Mouse (Mus musculus) limb, embryonic 11.5 days (tissue): ENCODE data around the gene Prpsap1. TPM values are rescaled to one million over a fixed set of nuclear protein-coding genes. Genes with fewer than 3 reads are reported as not detected.
"Not testable (repeated sequence)": the region's sequence is repeated elsewhere in the genome, so short reads cannot be mapped to it uniquely, and the experiment has no call there.

Experiments
- ATAC-seq: fragments of 200-750 bp; cut with Nextera tagmentation; 2 replicates; pipeline ENCODE4 v1.8.0; 2017; ENCODE audit warnings: low read depth; ENCODE audit not compliant: insufficient number of reproducible peaks, low FRiP score, low TSS enrichment
- DNase-seq: peaks from one replicate; pipeline ENCODE4 v3.0.0-alpha.2; 2015; ENCODE audit warnings: low spot score
- H3K27ac ChIP-seq: fragments of 300-500 bp; sonication (generic); replicated peaks from 2 replicates; pipeline ENCODE4 v1.5.1; 2014; ENCODE audit warnings: low read depth, mild to moderate bottlenecking, low read length
- H3K27me3 ChIP-seq: fragments of 300-500 bp; sonication (generic); 2 replicates; pipeline ENCODE4 v1.6.1; 2014; ENCODE audit warnings: mild to moderate bottlenecking, low read length, mixed read lengths; ENCODE audit not compliant: control insufficient read depth, insufficient read depth
- H3K36me3 ChIP-seq: fragments of 300-500 bp; sonication (generic); 2 replicates; pipeline ENCODE4 v1.6.1; 2014; ENCODE audit warnings: mild to moderate bottlenecking, low read length, moderate library complexity, mixed read lengths; ENCODE audit not compliant: control insufficient read depth, insufficient read depth
- H3K4me1 ChIP-seq: fragments of 300-500 bp; sonication (generic); 2 replicates; pipeline ENCODE4 v1.6.1; 2014; ENCODE audit warnings: low read length, mixed read lengths; ENCODE audit not compliant: control insufficient read depth, insufficient read depth
- H3K4me2 ChIP-seq: fragments of 300-500 bp; sonication (generic); 2 replicates; pipeline ENCODE4 v1.6.1; 2014; ENCODE audit warnings: low read depth, mild to moderate bottlenecking, moderate library complexity; ENCODE audit not compliant: severe bottlenecking
- H3K4me3 ChIP-seq: fragments of 300-500 bp; sonication (generic); 2 replicates; pipeline ENCODE4 v1.5.1; 2014; ENCODE audit warnings: low read depth, low read length
- H3K9ac ChIP-seq: fragments of 300-500 bp; sonication (generic); 2 replicates; pipeline ENCODE4 v1.6.1; 2014; ENCODE audit warnings: mild to moderate bottlenecking, low read length
- H3K9me3 ChIP-seq: fragments of 300-500 bp; sonication (generic); 2 replicates; pipeline ENCODE4 v1.6.1; 2016; ENCODE audit warnings: low read length; ENCODE audit not compliant: control insufficient read depth
- WGBS: fragments of 180-500 bp; shearing (Covaris S2); extraction: QIAGEN DNeasy Blood & Tissue Kit; methylation state at CpG from one replicate; pipeline ENCODE4 v1.1.7; 2014; 5-methylcytosine and 5-hydroxymethylcytosine counted together
- polyA plus RNA-seq: library from polyadenylated mRNA; unstranded; fragments of >200 nt; fragmentation: Nextera tagmentation; extraction: Ambion mirVana; gene quantifications from 2 replicates; pipeline ENCODE4 v1.2.1, GENCODE M21; 2014

Prpsap1 gene
- polyA plus RNA-seq, 1 experiment from 2014 or later = 183 TPM

DNA sequence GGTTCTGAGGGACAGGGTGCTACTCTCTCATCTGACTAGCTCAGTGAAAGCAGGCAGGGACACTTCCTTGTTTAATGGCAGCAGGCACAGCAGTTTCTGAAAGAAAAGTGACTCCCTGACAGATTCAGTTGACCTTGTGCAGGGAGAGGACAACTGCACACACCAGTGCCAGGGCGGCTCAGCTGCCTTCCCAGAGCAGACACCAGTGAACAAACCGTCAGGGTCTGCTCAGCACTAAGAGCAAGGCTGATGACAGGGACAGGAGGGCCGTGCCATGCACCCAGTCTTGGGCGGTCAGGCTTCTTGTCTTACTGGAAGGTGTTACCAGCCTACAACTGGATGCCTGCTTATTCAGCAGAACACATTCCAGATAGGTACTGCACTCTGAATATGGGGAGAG, 23.1 kb downstream of the Prpsap1 start:
- 87% methylated on average over 4 of the region's 4 CpGs for WGBS
- H3K4me1 ChIP-seq = no peaks in the 10 kb centered on the region
- H3K9ac ChIP-seq = no peak overlapping the region
- no peak overlapping the region for H3K4me3 ChIP-seq
- peaks cover 31% of the 10 kb centered on the region for H3K36me3 ChIP-seq
- H3K4me2 ChIP-seq = no peak overlapping the region
- no peak overlapping the region for H3K27ac ChIP-seq
- no peaks in the 10 kb centered on the region for H3K27me3 ChIP-seq
- DNase-seq (no peak), ATAC-seq (no peak)
- no peaks in the 10 kb centered on the region for H3K9me3 ChIP-seq

DNA sequence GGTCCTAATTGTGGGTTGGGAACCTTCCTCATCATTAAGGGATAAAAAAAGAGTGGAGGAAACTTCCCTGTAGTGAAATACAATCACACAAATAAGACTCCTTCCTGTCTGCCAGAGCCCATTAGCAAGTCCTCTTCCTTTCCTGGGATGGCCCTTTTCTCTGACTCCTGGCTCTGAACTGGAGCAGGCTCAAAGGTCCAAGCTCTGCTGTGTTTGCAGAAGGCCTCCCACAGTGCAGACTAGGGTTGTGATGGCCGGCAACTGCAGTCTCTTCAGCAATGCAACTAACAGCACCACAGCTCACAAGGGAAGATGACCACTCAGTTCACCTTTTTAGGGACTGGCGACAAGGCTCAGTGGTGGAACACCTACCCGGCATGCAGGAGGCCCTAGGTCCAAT, 23.8 kb downstream of the Prpsap1 start:
- Histone ChIP-seq H3K27ac (no peak overlapping the region), H3K9ac (no peak overlapping the region), H3K27me3 (no peaks in the 10 kb centered on the region), H3K4me1 (no peaks in the 10 kb centered on the region), H3K4me2 (no peak overlapping the region), H3K4me3 (no peak overlapping the region), H3K36me3 (peaks cover 31% of the 10 kb centered on the region), H3K9me3 (no peaks in the 10 kb centered on the region)
- WGBS = 87% methylated on average over 3 of the region's 3 CpGs
- no peak for DNase-seq
- no peak for ATAC-seq

DNA sequence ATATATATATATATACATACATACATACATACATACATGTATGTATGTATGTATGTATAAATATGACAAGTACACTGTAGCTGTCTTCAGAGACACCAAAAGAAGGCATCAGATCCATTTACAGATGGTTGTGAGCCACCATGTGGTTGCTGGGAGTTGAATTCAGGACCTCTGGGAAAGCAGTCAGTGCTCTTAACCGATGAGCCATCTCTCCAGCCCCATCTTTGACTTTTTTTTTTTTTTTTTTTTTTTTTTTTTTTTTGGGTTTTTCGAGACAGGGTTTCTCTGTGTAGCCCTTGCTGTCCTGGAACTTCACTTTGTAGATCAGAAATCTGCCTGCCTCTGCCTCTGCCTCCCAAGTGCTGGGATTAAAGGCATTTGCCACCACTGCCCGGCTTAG, 25.7 kb downstream of the Prpsap1 start:
- not testable (repeated sequence) for ATAC-seq, DNase-seq, H3K4me3 ChIP-seq, H3K27ac ChIP-seq, H3K27me3 ChIP-seq, H3K9me3 ChIP-seq, H3K9ac ChIP-seq, H3K4me2 ChIP-seq, H3K4me1 ChIP-seq
- peaks cover 24% of the 10 kb centered on the region for H3K36me3 ChIP-seq
- 76% methylated on average over 3 of the region's 3 CpGs for WGBS

DNA sequence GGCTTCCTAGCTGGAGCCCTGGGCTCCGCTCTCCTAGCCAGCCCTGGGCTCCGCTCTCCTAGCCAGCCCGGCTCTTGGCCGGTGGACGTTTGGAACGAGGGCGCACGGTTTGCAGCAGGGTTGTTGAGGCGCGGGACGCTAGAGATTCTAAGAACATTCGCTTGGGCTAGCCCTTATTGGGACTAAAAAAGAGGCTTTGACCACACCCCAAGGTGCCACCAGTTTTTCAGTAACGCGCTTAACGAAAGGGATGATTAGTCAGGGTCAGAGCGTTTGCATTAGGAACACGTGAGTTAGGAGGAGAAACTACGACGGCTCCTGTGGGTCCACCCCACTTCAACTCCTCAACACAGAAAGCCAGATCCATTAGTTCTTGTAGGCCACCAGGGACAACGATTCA, 27.9 kb downstream of the Prpsap1 start, which contains the start of gene Qrich2:
Qrich2 (minus strand) TSS at position 101 of the 400 bp plus-strand sequence.
- H3K36me3 ChIP-seq = peaks cover 11% of the 10 kb centered on the region
- no peak within 1 kb of the TSS for H3K27ac ChIP-seq
- H3K4me3 ChIP-seq = no peak within 1 kb of the TSS
- no peak within 1 kb of the TSS for H3K4me2 ChIP-seq
- 65% methylated on average over 20 of the region's 20 CpGs for WGBS
- H3K9ac ChIP-seq = no peak within 1 kb of the TSS
- ATAC-seq (no peak), DNase-seq (no peak)
- no peaks in the 10 kb centered on the region for H3K27me3 ChIP-seq
- no peaks in the 10 kb centered on the region for H3K9me3 ChIP-seq
- H3K4me1 ChIP-seq = 0 out of 2 replicates have a peak, but pooled peaks cover 4% of the 10 kb centered on the region

DNA sequence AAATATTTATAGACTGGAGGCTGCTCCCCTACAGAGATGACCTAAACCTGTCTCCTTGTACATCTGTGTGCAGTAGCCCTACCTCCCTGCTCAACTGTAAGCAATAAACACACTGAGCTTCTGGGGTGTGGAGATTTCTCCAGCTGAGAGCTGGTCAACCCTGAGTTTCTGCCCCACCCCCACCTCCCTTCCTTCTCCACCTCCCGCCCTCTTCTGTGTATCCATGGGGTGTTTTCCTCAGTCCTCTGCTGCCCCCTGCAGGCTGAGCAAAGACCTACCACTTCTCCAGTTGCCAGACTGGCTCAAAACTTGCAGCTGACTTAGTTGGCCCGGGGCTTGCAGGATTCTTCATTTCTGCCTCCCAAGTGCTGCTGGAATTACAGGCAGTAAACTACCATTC, 30.2 kb downstream of the Prpsap1 start:
- 7% methylated on average over 2 of the region's 2 CpGs for WGBS
- ATAC-seq = no peak
- no peak overlapping the region for H3K27ac ChIP-seq

DNA sequence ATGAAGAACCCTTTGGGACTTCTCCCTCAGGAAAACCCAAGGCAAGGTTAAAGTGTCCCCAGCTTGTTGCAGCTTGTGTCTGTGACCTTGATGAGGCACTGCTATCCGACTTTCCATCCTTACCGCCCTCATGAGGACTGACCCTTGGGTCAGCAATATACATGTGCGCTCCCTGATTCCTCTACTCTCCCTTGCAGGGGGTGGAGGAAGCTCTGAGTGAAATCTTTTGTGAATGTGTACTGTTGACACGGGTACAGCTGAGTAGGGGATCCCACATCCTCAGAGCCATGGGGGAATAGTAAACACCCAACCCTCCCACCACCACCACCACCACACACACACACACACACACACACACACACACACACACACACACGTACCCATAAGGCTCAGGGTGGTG, 30.7 kb downstream of the Prpsap1 start:
- no peaks in the 10 kb centered on the region for H3K27me3 ChIP-seq
- H3K4me3 ChIP-seq = no peak overlapping the region
- DNase-seq (no peak), ATAC-seq (no peak)
- WGBS = 75% methylated on average over 5 of the region's 5 CpGs
- H3K9me3 ChIP-seq = no peaks in the 10 kb centered on the region
- no peak overlapping the region for H3K9ac ChIP-seq
- no peak overlapping the region for H3K27ac ChIP-seq
- 0 out of 2 replicates have a peak, but pooled peaks cover 4% of the 10 kb centered on the region for H3K4me1 ChIP-seq
- H3K36me3 ChIP-seq = no peaks in the 10 kb centered on the region
- H3K4me2 ChIP-seq = no peak overlapping the region

More for the DNA sequence above, 30.2 kb downstream of the Prpsap1 start:
- DNase-seq = peak; percentile 94
- H3K4me2 ChIP-seq = no peak overlapping the region
- no peaks in the 10 kb centered on the region for H3K36me3 ChIP-seq
- no peak overlapping the region for H3K9ac ChIP-seq
- H3K4me3 ChIP-seq = no peak overlapping the region
- 0 out of 2 replicates have a peak, but pooled peaks cover 4% of the 10 kb centered on the region for H3K4me1 ChIP-seq
- no peaks in the 10 kb centered on the region for H3K9me3 ChIP-seq
- H3K27me3 ChIP-seq = no peaks in the 10 kb centered on the region

DNA sequence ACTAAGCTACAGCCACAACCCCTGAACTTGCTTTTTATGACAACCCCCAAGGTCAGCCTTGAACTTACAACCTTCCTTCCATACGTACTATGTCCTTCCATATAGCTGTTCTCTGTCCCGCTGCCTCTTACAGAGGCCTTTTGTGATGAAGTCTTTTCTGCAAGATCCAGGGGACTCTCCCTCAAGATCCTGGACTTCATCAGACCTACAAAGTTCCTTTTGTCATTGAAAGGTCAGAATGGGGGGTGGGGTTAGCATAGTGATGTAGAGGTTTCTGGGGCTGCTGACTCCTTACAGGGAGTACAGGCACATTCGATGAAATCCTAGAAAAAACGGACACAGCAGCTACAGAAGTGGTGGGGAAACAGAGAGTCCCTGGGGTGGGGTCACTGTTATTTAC, 34.2 kb downstream of the Prpsap1 start:
- H3K27me3 ChIP-seq = no peaks in the 10 kb centered on the region
- H3K4me1 ChIP-seq = 0 out of 2 replicates have a peak, but pooled peaks cover 4% of the 10 kb centered on the region
- H3K4me2 ChIP-seq = no peak overlapping the region
- H3K27ac ChIP-seq = no peak overlapping the region
- H3K9ac ChIP-seq = no peak overlapping the region
- H3K4me3 ChIP-seq = no peak overlapping the region
- ATAC-seq = no peak
- no peaks in the 10 kb centered on the region for H3K9me3 ChIP-seq
- WGBS = 62% methylated on average over 4 of the region's 4 CpGs
- DNase-seq = no peak
- no peaks in the 10 kb centered on the region for H3K36me3 ChIP-seq

DNA sequence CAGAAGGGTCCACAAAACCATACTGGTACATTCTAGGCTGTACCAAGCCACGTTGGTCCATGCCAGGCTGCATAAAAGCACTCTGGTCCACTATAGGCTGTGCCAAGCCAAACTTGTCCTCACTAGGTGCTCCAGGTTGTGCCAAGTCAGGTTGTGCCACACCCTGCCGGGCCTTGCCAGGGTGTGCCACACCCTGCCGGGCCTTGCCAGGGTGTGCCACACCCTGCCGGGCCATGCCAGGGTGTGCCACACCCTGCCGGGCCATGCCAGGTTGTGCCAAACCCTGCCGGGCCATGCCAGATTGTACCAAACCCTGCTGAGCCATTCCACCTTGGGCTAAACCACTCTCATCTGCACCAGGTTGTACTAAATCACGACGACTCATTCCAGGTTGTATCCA, 37.8 kb downstream of the Prpsap1 start:
- Histone ChIP-seq H3K27ac (no peak overlapping the region), H3K9ac (no peak overlapping the region), H3K4me1 (no peaks in the 10 kb centered on the region), H3K4me2 (no peak overlapping the region), H3K36me3 (no peaks in the 10 kb centered on the region), H3K9me3 (no peaks in the 10 kb centered on the region), H3K4me3 (no peak overlapping the region), H3K27me3 (no peaks in the 10 kb centered on the region)
- no peak for ATAC-seq
- no peak for DNase-seq
- WGBS = 91% methylated on average over 8 of the region's 8 CpGs

DNA sequence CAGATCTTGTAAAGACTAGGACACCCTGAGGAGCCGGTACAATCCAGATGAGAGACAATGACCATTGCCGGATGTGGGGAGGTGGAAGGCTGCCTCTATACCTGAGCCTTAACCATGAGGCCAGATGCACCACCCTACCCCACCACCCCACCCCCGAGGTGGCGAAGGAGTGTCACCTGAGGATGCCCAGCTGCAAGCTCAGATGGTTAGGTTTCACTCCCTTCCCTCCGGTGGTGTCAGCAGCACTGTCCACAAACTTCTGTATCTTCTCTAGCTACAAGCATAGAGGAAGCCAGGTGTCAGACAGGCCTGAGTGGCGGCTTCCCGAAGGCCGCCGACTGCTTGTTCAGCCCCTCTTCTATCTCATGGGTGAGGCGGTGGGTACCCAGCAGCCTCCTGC, 40.1 kb downstream of the Prpsap1 start:
- Histone ChIP-seq H3K27ac (no peak overlapping the region), H3K4me1 (no peaks in the 10 kb centered on the region), H3K4me3 (no peak overlapping the region), H3K9ac (no peak overlapping the region), H3K27me3 (no peaks in the 10 kb centered on the region), H3K4me2 (no peak overlapping the region), H3K9me3 (no peaks in the 10 kb centered on the region; the same call in 1 of the 2 replicates), H3K36me3 (no peaks in the 10 kb centered on the region)
- WGBS = 92% methylated on average over 10 of the region's 10 CpGs
- no peak for ATAC-seq
- no peak for DNase-seq
